Mouse (Mus musculus): Measurements from ENCODE around the gene Iqschfp. TPM values are rescaled to one million over a fixed set of nuclear protein-coding genes. Genes with fewer than 3 reads are reported as not detected.

The Iqschfp gene
- polyA plus RNA-seq, 1 experiment: not detected

DNA sequence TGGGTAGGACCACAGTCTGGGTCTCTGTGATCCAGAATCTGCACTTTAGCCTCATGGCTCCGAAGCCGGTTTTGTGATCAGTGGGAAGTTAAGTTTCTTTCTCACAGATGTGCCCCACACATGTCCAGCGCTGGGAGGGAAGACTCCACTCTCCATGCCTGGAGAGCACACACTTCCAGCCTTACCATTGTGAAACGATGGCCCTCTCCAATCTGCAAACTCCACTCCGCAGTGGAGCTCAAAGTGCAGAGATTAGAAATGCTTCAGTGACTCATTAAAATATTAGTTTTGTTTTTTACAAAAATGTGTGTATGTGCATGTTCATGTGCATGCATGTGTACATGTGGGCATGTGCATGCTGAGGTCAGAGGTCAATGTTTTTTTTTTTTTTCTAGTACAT is 626.6 kb downstream of the Iqschfp start:
- H3K27ac ChIP-seq (replicated peaks; ENCODE audit: low read depth, low read length): no peak overlapping the region
- no peak overlapping the region for H3K4me3 ChIP-seq (ENCODE audit: insufficient read depth, low read depth, low read length)

DNA sequence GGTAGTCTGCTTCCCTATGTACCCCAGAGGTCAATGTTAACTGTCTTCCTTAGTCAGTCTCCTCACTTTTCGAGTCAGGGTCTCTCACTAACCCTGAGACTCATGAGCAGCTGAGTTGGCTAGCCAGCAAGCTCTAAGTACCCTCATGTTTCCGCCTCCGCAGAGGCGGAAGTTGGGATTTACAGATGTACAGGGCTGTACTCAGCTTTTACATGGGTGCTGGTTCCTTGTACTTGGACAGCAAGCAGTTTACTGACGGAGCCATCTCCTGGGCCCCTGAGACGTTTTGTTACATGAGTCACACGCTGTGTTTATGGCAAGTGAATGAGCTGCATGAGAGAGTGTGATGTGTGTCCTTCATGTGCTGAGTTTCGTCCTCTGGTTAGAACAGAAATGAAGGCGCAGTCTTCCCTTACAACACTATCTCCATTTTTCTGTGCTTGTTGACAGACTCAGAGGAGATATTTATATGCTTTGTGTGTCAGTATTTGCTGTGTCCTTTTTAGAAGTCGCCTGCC is 633.4 kb downstream of the Iqschfp start:
- Histone ChIP-seq H3K4me1 (ENCODE audit: control insufficient read depth, insufficient read depth, insufficient read length, low read length) (peaks cover 3% of the 10 kb centered on the region; the same call in 1 of the 2 replicates), H3K27ac (replicated peaks; ENCODE audit: low read depth, low read length) (no peak overlapping the region), H3K4me3 (ENCODE audit: insufficient read depth, low read depth, low read length) (no peak overlapping the region)

More for the DNA sequence above, 626.6 kb downstream of the Iqschfp start:
- H3K4me1 ChIP-seq (ENCODE audit: control insufficient read depth, insufficient read depth, insufficient read length, low read length): no peaks in the 10 kb centered on the region; the same call in 1 of the 2 replicates

DNA sequence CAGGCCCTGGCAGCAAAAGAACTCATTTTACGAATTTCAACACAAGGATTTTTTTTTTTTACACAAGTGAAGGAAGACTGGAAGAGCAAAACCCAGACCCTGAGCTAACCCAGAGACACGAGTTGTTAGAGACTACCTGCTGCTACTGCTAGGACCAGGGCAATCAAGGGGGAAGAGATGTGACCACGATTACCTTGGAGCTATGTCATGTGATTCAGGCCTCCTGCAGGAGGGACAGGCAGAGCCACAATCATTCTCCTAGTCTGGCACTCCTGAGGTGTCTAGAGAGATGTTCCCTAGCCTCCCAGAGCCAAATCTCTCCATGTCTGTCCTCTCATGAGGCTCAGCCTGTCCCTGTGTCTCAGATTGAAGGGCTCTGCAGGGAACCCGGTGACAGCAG is 634.4 kb downstream of the Iqschfp start:
- Histone ChIP-seq H3K4me3 (ENCODE audit: insufficient read depth, low read depth, low read length) (no peak overlapping the region), H3K4me1 (ENCODE audit: control insufficient read depth, insufficient read depth, insufficient read length, low read length) (peaks cover 3% of the 10 kb centered on the region; the same call in 1 of the 2 replicates), H3K27ac (replicated peaks; ENCODE audit: low read depth, low read length) (no peak overlapping the region)

DNA sequence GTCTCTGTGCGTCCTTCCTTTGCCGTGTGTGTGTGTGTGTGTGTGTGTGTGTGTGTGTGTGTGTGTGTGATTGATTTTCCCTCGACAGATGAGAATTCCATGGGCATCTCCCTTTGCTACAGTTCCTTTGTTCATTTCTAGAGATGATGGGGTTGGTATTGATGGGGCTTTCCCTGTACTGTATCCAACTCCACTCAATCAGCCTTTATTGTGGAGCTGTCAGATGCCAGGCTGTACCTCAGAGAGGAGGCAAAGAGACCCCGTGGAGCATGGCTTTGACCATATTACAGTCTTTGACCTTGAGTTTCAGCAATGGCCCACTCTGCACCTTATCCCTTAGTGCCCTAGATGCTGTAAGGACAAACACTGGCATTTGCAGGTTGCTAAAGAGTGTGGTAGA is 635.1 kb downstream of the Iqschfp start:
- H3K4me1 ChIP-seq (ENCODE audit: control insufficient read depth, insufficient read depth, insufficient read length, low read length): peaks cover 3% of the 10 kb centered on the region; the same call in 1 of the 2 replicates
- H3K27ac ChIP-seq (replicated peaks; ENCODE audit: low read depth, low read length): no peak overlapping the region
- H3K4me3 ChIP-seq (ENCODE audit: insufficient read depth, low read depth, low read length): no peak overlapping the region

DNA sequence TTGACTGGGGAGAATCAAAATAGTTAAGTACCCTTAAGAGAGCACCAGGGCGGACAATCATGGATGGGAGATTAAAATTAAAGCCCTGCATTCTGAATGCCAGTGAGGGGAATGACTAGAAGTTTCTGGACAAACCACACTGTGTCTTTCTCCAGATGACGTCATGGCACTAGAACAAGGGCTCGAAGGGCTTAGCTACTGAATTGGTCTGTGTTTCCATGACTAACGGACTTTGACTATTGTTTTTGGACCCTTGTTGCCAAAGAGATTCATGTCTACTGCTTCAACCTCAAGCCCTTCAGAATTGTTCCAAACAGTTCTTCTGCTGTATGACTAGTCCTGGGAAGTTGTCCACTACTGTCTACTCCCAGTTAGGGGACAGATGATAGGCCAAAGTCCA is 639.9 kb downstream of the Iqschfp start:
- Histone ChIP-seq H3K4me3 (ENCODE audit: insufficient read depth, low read depth, low read length) (no peak overlapping the region), H3K4me1 (ENCODE audit: control insufficient read depth, insufficient read depth, insufficient read length, low read length) (no peaks in the 10 kb centered on the region), H3K27ac (replicated peaks; ENCODE audit: low read depth, low read length) (no peak overlapping the region)

DNA sequence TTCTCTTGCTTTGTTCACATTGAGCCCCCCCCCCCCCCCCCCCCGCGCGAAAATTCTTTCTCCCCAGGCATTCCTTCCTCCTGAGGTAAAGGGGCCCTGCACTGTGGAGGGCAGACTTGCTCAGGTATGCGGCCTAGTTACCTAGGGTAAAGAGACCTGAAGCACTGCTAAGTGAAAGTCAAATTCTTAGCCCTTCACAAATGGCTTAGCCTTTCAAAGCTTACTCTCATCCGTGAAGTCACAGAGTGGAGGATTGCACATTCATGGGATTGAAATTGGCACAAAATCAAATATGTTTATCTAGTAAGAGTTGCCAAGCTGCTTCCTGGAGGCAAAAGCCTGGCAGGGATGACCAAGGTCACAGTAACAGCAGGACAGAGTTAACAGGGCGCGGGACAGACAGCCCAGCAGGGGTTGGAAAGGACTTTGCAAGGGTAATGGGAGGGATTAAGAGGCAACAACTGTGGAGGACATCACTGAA is 642.6 kb downstream of the Iqschfp start:
- Histone ChIP-seq H3K4me1 (ENCODE audit: control insufficient read depth, insufficient read depth, insufficient read length, low read length) (peaks cover 2% of the 10 kb centered on the region; the same call in 1 of the 2 replicates), H3K4me3 (ENCODE audit: insufficient read depth, low read depth, low read length) (no peak overlapping the region), H3K27ac (replicated peaks; ENCODE audit: low read depth, low read length) (no peak overlapping the region)

DNA sequence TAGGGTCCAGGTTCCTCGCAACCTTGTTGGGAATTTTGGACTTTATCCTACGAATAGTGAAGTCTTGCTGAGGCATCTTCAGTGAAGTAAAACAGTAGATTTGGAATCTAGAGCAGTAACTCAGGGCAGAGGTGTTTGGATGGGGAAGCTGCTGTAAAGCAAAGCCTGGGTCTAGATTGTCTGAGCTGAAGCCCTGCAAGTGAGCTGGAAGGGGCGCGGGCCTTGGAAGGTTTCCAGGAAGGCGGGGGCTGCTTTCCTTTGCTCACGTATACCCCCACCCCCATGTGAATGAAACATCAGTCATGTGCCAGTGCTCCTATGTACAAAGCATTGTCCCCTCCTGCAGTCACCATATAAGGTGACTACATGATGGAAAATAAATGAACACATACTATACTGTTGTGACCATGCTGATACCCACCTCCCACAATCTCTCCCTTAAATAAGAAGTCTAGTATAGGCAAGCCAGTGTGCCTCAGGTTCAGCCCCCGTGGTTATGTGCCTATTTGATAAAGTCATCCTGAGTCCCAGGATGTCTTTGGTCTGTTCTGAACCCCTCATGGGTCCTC is 643.2 kb downstream of the Iqschfp start:
- no peak overlapping the region for H3K27ac ChIP-seq (replicated peaks; ENCODE audit: low read depth, low read length)
- H3K4me1 ChIP-seq (ENCODE audit: control insufficient read depth, insufficient read depth, insufficient read length, low read length): peaks cover 2% of the 10 kb centered on the region; the same call in 1 of the 2 replicates
- H3K4me3 ChIP-seq (ENCODE audit: insufficient read depth, low read depth, low read length): no peak overlapping the region

DNA sequence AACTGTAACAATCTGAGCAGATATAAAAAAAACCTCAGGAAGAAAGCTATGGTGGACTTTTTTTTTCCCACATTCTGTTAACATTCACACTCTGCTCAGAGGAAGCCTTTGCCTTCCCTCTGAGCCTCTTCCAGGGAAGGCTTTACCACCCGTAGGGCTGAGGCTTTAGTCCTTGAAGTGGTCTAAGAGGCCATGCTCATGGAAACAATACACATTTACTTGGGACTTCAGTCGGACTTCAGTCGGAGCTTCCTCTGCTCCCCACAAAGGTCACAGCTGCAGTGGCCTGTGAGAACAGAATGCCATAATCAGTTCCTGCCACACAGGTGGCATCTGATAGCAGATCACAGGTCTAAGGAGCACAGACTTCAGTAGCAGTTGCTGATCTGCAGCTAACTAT is 644.0 kb downstream of the Iqschfp start:
- Histone ChIP-seq H3K4me3 (ENCODE audit: insufficient read depth, low read depth, low read length) (no peak overlapping the region), H3K4me1 (ENCODE audit: control insufficient read depth, insufficient read depth, insufficient read length, low read length) (peaks cover 2% of the 10 kb centered on the region; the same call in 1 of the 2 replicates), H3K27ac (replicated peaks; ENCODE audit: low read depth, low read length) (no peak overlapping the region)

DNA sequence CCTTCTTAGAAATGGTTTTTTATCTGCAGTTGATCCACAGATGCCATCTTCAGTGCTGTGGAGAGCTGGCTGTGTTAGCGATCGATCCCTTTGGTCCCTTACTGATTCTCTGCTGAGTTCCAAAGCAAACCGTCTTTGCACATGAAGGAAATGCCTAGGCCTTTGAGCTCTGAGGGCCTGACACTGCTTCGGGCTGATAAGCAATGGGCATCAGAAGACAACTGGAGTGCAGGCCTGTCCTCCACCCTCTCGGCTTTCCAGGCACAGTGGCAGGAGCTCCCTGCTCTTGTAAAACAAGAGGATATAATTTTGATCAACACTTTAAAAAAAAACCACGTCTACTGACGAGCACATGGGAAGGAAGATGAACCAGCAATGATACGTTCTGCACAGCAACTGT is 649.7 kb downstream of the Iqschfp start:
- Histone ChIP-seq H3K27ac (replicated peaks; ENCODE audit: low read depth, low read length) (no peak overlapping the region), H3K4me1 (ENCODE audit: control insufficient read depth, insufficient read depth, insufficient read length, low read length) (peaks cover 2% of the 10 kb centered on the region), H3K4me3 (ENCODE audit: insufficient read depth, low read depth, low read length) (no peak overlapping the region)

DNA sequence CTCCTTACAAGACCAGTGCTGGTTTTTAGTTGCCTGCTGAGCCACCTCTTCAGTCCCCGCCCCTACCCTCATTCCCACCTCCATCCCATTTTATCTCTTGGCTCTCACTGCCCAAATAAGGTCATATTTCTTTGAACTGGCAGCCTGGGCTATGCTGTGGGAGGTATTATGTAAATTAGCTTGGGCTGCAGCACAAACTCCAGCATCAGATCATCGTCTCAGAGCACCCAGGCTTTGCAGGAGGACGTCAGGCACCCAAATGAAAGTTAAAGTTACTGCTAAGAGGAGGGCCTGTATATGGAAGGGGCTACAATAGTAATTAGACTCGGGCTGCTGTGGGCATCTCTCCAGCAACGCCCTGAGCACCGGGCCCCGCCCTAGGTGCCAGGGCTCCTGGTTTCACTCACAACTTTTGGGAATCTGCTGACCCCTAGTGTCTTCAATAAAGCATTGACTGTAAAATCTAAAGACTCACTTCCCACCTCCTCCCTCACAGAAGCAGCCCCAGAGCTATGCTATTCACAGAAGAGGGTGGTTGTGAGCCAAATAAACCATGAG is 651.0 kb downstream of the Iqschfp start:
- Histone ChIP-seq H3K4me3 (ENCODE audit: insufficient read depth, low read depth, low read length) (peak overlapping the region; percentile 50), H3K27ac (replicated peaks; ENCODE audit: low read depth, low read length) (no peak overlapping the region), H3K4me1 (ENCODE audit: control insufficient read depth, insufficient read depth, insufficient read length, low read length) (peaks cover 2% of the 10 kb centered on the region)

DNA sequence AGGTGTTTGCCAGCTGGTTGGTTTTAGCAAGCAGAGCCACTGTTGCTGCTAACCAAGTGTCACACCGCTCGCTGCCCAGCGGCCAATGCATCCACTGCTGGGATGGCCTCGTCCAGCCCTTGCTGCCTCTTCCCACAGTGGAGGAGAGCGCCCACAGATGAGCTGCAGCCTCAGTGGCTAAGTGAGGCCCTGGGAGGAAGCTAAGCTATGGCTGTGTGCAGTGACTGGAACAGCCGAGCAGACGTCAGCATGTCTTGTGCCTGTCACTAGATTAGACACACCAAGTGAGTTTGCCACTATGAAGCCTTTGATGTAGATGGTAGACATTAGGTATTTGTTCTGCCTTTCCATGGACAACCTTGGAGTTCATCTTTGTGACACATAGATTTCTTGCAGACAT is 652.8 kb downstream of the Iqschfp start:
- no peak overlapping the region for H3K27ac ChIP-seq (replicated peaks; ENCODE audit: low read depth, low read length)
- H3K4me3 ChIP-seq (ENCODE audit: insufficient read depth, low read depth, low read length): no peak overlapping the region
- no peaks in the 10 kb centered on the region; the same call in 1 of the 2 replicates for H3K4me1 ChIP-seq (ENCODE audit: control insufficient read depth, insufficient read depth, insufficient read length, low read length)

DNA sequence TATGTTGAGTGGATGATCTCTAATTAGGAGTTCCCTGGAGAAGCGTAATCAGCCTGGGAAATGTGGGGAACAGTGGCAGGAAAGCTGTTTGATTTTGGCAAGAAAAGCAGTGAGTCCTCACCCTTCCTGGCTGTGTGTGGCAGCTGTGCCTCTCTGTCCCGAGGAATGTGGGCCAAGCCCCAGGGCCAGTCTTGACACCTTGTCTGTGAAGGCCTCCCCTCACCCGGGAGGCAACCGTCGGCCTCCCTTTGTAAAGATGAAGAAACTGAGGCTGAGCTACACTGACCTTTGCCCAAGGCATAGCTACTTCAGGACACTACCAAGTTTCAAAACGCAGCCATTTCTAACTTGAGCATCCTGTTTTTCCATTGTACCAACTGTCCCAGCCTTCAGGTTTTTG is 653.9 kb downstream of the Iqschfp start:
- H3K27ac ChIP-seq (replicated peaks; ENCODE audit: low read depth, low read length): no peak overlapping the region

DNA sequence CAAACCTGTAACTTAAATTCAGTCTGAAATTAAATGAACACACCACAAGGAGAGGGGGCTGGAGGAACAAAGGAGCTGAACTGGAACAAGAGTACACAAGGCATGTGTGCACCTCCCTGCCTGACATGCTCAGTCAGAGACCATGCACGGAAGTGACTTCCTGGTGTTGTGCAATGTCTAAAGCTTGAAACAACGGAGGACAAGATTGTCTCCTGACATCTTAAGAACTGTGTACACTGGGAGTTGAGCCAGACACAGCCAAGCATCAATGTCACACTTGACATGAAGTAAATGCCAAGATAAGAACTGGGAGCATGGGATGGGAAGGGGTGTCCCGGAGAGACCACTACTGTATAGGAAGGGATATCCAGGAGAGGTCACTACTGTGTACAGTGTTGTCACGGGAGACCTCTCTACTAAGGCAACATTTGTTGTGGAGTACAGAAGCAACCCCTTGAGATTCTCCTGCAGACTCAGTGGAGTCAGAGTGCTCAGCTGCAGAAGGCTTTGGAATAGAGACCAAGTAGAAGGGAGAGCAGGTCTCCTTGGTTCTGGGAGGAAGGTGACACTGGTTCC is 663.1 kb downstream of the Iqschfp start:
- Histone ChIP-seq H3K4me3 (ENCODE audit: insufficient read depth, low read depth, low read length) (no peak overlapping the region), H3K27ac (replicated peaks; ENCODE audit: low read depth, low read length) (no peak overlapping the region), H3K4me1 (ENCODE audit: control insufficient read depth, insufficient read depth, insufficient read length, low read length) (peaks cover 3% of the 10 kb centered on the region; the same call in 1 of the 2 replicates)

More for the DNA sequence above, 653.9 kb downstream of the Iqschfp start:
- no peaks in the 10 kb centered on the region; the same call in 1 of the 2 replicates for H3K4me1 ChIP-seq (ENCODE audit: control insufficient read depth, insufficient read depth, insufficient read length, low read length)
- H3K4me3 ChIP-seq (ENCODE audit: insufficient read depth, low read depth, low read length): no peak overlapping the region

DNA sequence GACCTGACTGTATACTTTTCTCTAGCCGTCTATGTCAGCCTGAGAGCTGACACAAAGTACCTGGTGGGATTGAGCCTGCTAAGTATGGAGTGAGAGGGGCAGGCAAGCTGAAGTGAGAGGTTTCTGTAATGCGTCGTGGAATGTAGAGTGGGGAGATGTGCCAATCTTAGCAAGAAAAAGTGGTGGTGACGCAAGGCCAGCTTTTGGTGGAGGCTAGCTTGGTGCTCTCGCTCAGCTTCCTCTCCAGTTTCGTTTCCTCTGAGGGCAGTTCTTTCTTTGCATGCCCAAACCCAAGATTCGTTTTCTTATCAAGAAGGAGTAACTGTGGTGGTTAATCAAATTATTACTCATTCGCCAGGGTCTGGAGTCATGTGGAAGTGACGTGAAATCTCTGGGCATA is 664.9 kb downstream of the Iqschfp start:
- Histone ChIP-seq H3K27ac (replicated peaks; ENCODE audit: low read depth, low read length) (no peak overlapping the region), H3K4me3 (ENCODE audit: insufficient read depth, low read depth, low read length) (no peak overlapping the region), H3K4me1 (ENCODE audit: control insufficient read depth, insufficient read depth, insufficient read length, low read length) (peaks cover 3% of the 10 kb centered on the region; the same call in 1 of the 2 replicates)

DNA sequence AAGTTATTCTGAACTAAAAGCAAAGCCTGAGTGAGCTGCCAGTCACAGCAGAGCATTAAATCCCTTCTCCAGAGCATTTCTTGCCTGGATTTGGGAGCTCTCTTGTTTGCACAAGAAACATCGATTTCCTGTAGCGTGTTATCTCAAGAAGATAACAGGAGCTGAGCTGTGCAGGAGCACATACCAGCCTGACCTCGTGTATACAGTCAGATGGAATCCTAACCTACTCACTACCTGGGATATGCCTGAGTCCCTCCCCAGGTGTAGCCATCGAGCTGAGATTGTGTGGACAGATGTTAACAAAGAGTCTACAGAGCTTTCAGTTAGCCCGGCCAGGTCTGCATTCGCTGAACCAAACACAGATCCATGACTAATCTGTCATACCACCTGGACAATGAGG is 666.7 kb downstream of the Iqschfp start:
- Histone ChIP-seq H3K27ac (replicated peaks; ENCODE audit: low read depth, low read length) (no peak overlapping the region), H3K4me3 (ENCODE audit: insufficient read depth, low read depth, low read length) (no peak overlapping the region), H3K4me1 (ENCODE audit: control insufficient read depth, insufficient read depth, insufficient read length, low read length) (peaks cover 3% of the 10 kb centered on the region; the same call in 1 of the 2 replicates)

Data from brown adipose tissue, adult 24 weeks (tissue).